Mouse (Mus musculus): ENCODE data around the gene Ccnh. TPM values are rescaled to one million over a fixed set of nuclear protein-coding genes. Genes with fewer than 3 reads are reported as not detected.
"Not testable (repeated sequence)": the region's sequence is repeated elsewhere in the genome, so short reads cannot be mapped to it uniquely, and the experiment has no call there.

Ccnh gene
- polyA plus RNA-seq (2015; fragmentation: Nextera tagmentation; extraction: Ambion mirVana): 79.1 and 86.5 TPM in 2 replicates

DNA sequence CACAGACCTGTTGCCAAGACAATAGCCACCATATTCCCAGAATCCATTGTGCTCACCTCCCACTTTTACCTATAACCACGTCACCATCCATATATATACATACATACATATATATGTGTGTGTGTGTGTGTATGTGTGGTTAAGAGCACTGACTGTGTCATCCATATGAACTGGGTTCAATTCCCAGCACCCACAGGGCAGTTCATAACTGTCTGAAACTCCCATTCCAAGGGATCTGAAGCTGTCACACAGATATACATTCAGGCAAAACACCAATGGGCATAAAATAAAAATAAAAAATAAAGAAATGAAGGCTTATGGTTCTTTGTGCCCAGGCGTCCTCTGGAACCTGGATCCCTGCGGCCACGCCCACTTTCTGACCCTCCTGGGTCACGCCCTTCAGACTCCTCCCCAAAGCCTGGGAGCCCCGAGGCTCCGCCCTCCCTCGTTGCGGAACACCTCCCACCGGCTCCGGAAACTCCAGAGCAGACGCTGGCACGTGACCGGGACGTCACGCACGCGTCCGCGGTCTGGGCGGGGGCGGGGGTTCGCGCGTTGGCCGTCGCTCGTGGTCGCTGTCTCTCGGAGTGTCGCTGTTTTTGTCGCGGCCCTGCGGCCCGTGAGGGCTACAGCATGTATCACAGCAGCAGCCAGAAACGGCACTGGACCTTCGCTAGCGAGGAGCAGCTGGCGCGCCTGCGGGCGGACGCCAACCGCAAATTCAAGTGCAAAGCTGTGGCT lies at the start of gene Ccnh:
Gene Ccnh (plus strand): TSS at position 506 of the 741 bp plus-strand sequence.
- peak within 1 kb of the TSS; percentile 85 for H3K9ac ChIP-seq
- ATAC-seq: peak; percentile 100
- H3K27me3 ChIP-seq (replicated peaks): no peaks in the 10 kb centered on the region
- 0 out of 2 replicates have a peak, but pooled peaks cover 3% of the 10 kb centered on the region for H3K36me3 ChIP-seq
- no peaks in the 10 kb centered on the region for H3K9me3 ChIP-seq
- H3K4me2 ChIP-seq (replicated peaks): peak within 1 kb of the TSS; percentile 78
- peak within 1 kb of the TSS; percentile 88 for H3K4me3 ChIP-seq (replicated peaks)
- peak within 1 kb of the TSS; percentile 76 for H3K27ac ChIP-seq
- WGBS: 1% methylated on average over 44 of the region's 44 CpGs
- no peaks in the 10 kb centered on the region for H3K4me1 ChIP-seq (replicated peaks)

DNA sequence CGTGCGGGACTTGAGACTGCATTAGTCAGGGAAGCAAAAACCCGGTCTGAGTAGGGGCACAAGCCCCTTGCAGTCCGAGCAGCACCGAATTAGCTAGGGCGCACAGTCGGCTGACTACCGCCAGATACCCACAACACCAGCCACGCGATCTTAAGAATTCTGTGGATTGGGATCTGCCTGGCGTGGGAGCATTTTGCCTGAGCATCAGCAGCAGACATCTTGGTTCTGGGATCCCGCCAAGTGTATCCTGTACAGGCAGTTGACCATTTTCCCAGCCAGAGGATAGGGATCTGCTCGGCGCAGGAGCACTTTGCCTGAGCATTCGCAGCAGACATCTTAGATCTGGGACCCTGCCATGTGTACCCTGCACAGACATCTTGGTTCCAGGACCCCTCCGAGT lies 45.8 kb upstream of the Ccnh start:
- not testable (repeated sequence) for ATAC-seq; H3K36me3 ChIP-seq; H3K27me3 ChIP-seq (replicated peaks)

DNA sequence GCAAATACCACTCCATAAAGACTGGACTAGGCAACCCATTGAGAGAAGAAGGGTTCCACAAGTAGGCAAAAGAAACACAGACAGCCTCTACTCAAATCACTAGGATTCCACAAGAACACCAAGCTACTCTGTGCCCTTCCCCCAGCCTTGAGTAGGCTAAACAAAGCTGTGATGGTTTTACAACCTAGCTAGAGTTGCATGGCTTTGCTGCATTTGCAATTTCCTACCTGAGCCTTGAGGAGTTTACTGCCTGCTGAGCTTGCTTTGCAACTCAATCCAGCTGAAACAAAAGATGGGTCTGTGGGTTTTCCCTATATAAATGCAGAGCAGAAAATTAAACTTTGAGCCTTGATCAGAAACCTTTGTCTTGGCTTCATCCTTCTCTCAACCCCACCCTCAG lies 42.7 kb upstream of the Ccnh start:
- H3K9me3 ChIP-seq: no peaks in the 10 kb centered on the region
- H3K27ac ChIP-seq: no peak overlapping the region
- H3K4me1 ChIP-seq (replicated peaks): no peaks in the 10 kb centered on the region
- H3K27me3 ChIP-seq (replicated peaks): no peaks in the 10 kb centered on the region
- no peak overlapping the region for H3K9ac ChIP-seq
- no peak for ATAC-seq
- H3K36me3 ChIP-seq: no peaks in the 10 kb centered on the region
- no peak overlapping the region for H3K4me3 ChIP-seq (replicated peaks)
- no peak overlapping the region for H3K4me2 ChIP-seq (replicated peaks)

More for the DNA sequence above, 45.8 kb upstream of the Ccnh start:
- not testable (repeated sequence) for H3K9me3 ChIP-seq; H3K4me1 ChIP-seq (replicated peaks); H3K4me2 ChIP-seq (replicated peaks); H3K27ac ChIP-seq; H3K9ac ChIP-seq; H3K4me3 ChIP-seq (replicated peaks)
- WGBS: 94% methylated on average over 16 of the region's 16 CpGs

DNA sequence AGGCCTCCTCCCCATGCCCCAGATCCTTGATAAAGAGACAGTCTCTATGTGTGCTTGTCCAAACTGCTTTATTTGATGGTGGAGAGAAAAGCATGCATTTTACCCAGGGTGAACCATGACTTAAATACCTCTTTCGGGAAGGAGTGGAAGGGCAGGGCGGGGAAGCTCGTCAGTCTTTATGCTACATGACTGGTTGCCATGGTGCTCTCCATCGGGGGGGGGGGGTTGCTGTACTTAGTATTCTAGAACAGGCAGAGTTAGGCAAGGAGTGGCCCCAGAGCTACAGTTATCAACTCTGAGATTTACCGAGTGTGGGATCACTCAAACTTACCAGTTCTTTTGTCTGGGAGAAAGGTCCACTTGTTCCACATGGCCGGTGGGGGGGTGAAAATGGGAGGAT lies 34.5 kb upstream of the Ccnh start:
- no peaks in the 10 kb centered on the region for H3K36me3 ChIP-seq
- H3K4me1 ChIP-seq (replicated peaks): no peaks in the 10 kb centered on the region
- H3K4me3 ChIP-seq (replicated peaks): no peak overlapping the region
- no peaks in the 10 kb centered on the region for H3K27me3 ChIP-seq (replicated peaks)
- 92% methylated on average over 6 of the region's 6 CpGs for WGBS
- no peaks in the 10 kb centered on the region for H3K9me3 ChIP-seq
- no peak overlapping the region for H3K27ac ChIP-seq
- H3K4me2 ChIP-seq (replicated peaks): no peak overlapping the region
- no peak overlapping the region for H3K9ac ChIP-seq
- no peak for ATAC-seq

DNA sequence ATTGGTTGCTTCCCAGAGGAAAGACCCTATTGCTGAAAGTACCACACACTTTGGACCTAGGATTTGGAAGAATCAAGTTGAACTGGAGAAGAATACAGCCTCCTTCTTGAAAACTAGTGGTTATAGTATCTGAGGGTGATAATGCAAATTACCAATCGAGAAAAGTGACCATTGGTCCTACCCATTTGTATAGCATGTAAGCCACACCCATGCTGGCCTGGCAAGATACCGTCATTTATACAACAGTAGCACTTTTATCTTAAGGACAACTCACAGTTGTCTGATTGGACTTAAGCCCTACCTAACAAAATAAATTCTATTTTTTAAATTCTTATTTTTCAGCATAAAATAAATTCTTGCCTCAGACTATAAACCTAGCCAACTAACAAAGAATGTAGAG lies 29.2 kb upstream of the Ccnh start:
- H3K4me3 ChIP-seq (replicated peaks): no peak overlapping the region
- WGBS: 73% methylated on average over 2 of the region's 2 CpGs
- H3K27me3 ChIP-seq (replicated peaks): no peaks in the 10 kb centered on the region
- H3K36me3 ChIP-seq: no peaks in the 10 kb centered on the region
- no peak overlapping the region for H3K4me2 ChIP-seq (replicated peaks)
- no peaks in the 10 kb centered on the region for H3K9me3 ChIP-seq
- no peak overlapping the region for H3K9ac ChIP-seq
- H3K4me1 ChIP-seq (replicated peaks): no peaks in the 10 kb centered on the region
- ATAC-seq: no peak
- H3K27ac ChIP-seq: no peak overlapping the region

DNA sequence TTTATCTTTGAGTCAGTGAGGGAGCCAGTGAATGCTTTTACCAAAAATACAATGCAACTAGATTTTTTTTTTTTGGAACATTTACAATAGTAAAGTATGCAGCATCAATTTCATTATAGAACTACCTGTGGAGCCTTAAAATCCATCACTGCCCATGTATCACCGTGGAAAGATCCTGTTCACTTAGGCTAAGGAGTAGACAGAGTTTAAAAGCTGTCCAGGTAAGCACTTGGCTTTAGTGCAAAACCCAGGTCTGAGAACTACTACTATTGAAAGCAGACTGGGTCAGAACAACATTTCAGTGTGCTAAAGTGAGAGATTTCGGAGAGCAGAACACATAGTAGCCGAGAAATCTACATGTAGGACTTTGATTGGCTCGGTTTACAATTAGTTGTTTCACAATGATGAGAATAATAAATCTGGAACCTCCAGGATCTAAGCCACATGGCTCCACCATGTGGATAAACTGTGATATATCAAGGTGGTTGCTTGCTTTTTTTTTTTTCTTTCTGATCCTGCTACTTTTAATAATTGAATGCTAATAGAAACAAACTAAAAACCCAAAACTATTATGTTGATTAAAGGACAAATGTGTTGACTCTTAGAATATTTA lies 24.6 kb upstream of the Ccnh start:
- Histone ChIP-seq H3K9me3 (no peaks in the 10 kb centered on the region), H3K36me3 (no peaks in the 10 kb centered on the region), H3K27me3 (replicated peaks) (no peaks in the 10 kb centered on the region), H3K27ac (no peak overlapping the region), H3K9ac (no peak overlapping the region), H3K4me2 (replicated peaks) (no peak overlapping the region), H3K4me3 (replicated peaks) (no peak overlapping the region), H3K4me1 (replicated peaks) (no peaks in the 10 kb centered on the region)
- ATAC-seq: no peak
- 45% methylated on average over 4 of the region's 4 CpGs for WGBS

DNA sequence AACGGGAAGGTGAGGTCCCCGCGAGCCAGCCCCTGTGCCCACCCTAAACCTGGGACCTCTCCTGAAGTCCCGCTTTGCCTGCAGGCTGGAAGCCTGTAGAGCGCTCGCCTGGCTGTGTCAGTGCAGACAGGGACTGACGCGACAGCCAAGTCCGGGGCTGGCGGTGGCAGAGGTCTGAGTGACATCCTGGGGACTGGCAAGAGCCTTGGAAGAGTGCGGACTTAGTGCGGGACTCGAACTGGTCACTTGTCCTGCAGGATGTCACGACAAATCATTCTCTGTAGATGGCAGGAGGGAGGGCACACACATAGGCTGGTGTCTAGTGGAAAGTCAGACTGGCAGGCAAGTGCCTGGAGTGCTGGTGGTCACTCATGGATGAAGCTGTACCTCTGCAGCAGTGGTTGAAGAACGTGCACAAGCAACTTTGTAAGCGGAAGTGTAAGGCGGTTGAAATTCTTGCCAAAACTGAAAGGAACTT lies 475 bp downstream of the Ccnh start:
- H3K4me1 ChIP-seq (replicated peaks): no peaks in the 10 kb centered on the region
- peak overlapping the region; percentile 88 for H3K4me3 ChIP-seq (replicated peaks)
- H3K9me3 ChIP-seq: no peaks in the 10 kb centered on the region
- peak; percentile 88 for ATAC-seq
- no peaks in the 10 kb centered on the region for H3K27me3 ChIP-seq (replicated peaks)
- 0 out of 2 replicates have a peak, but pooled peaks cover 3% of the 10 kb centered on the region for H3K36me3 ChIP-seq
- H3K27ac ChIP-seq: peak overlapping the region; percentile 76
- H3K9ac ChIP-seq: peak overlapping the region; percentile 85
- peak overlapping the region; percentile 78 for H3K4me2 ChIP-seq (replicated peaks)
- WGBS: 1% methylated on average over 17 of the region's 17 CpGs

DNA sequence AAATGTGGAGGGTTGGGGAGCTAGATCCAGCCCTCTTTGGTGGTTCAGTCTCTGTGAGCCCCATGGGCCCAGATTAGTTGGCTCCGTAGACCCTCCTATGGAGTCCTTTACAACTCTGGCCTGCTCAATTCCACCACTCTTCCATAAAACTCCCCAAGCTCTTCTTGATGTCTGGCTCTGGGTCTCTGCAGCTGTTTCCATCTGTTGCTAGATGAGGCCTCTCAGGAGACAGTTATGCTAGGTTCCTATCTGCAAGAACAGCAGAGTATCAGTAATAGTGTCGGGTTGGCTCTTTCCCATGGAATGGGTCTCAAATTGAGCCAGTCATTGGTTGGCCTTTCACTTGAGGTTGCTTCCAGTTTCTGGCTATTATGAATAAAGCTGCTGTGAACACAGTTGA lies 2.0 kb downstream of the Ccnh start:
- no peak overlapping the region for H3K9ac ChIP-seq
- no peak overlapping the region for H3K27ac ChIP-seq
- no peaks in the 10 kb centered on the region for H3K27me3 ChIP-seq (replicated peaks)
- H3K4me1 ChIP-seq (replicated peaks): no peaks in the 10 kb centered on the region
- H3K36me3 ChIP-seq: 0 out of 2 replicates have a peak, but pooled peaks cover 3% of the 10 kb centered on the region
- H3K9me3 ChIP-seq: no peaks in the 10 kb centered on the region
- ATAC-seq: no peak
- no peak overlapping the region for H3K4me3 ChIP-seq (replicated peaks)
- H3K4me2 ChIP-seq (replicated peaks): no peak overlapping the region
- 94% methylated on average over 2 of the region's 2 CpGs for WGBS

DNA sequence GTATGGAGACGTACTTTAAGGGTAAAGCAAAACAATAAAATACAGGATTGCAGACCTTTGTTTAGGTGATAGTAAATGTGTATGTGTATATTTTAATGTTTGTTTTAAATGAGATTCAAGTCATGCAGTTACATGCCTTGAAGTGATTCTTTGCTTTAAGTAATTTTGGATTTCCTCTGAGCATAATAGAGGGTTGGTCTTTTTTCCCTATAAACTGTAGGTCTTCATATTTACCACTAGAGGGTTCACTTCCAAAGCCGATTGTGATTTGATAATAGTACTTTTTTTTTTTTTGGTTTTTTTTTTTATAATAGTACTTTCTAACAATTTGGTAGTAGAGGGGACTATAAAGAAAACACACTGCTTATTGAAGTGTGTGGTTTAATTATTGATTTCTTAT lies 18.3 kb downstream of the Ccnh start:
- Histone ChIP-seq H3K4me2 (replicated peaks) (no peak overlapping the region), H3K4me1 (replicated peaks) (no peaks in the 10 kb centered on the region)
- 66% methylated on average over 2 of the region's 2 CpGs for WGBS

DNA sequence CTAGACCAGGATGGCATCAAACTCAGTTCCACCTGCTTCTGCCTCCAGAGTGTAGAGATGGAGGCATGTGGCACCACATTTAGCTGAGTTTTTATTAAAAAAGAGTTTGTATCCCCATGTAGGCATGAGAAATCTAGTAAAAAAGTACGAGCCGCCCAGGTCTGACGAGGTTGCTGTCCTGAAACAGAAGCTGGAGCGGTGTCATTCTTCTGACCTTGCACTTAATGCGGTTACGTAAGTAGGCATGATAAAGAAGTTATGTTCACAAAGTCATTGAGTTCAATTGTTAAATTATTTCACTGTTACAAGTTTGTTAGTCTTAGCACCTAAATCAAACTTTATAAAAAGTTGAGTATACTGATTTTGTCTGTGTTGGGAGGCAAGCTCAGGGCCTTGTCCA lies 19.4 kb downstream of the Ccnh start:
- 95% methylated on average over 6 of the region's 6 CpGs for WGBS
- ATAC-seq: no peak
- no peak overlapping the region for H3K4me2 ChIP-seq (replicated peaks)
- H3K9me3 ChIP-seq: no peaks in the 10 kb centered on the region
- no peaks in the 10 kb centered on the region for H3K4me1 ChIP-seq (replicated peaks)
- no peak overlapping the region for H3K27ac ChIP-seq
- H3K27me3 ChIP-seq (replicated peaks): no peaks in the 10 kb centered on the region
- H3K9ac ChIP-seq: no peak overlapping the region
- no peaks in the 10 kb centered on the region for H3K36me3 ChIP-seq
- H3K4me3 ChIP-seq (replicated peaks): no peak overlapping the region

More for the DNA sequence above, 18.3 kb downstream of the Ccnh start:
- H3K36me3 ChIP-seq: no peaks in the 10 kb centered on the region
- no peak overlapping the region for H3K27ac ChIP-seq
- no peak overlapping the region for H3K9ac ChIP-seq
- H3K9me3 ChIP-seq: no peaks in the 10 kb centered on the region
- H3K27me3 ChIP-seq (replicated peaks): no peaks in the 10 kb centered on the region
- no peak; the same call in 1 of the 2 replicates for ATAC-seq
- H3K4me3 ChIP-seq (replicated peaks): no peak overlapping the region

DNA sequence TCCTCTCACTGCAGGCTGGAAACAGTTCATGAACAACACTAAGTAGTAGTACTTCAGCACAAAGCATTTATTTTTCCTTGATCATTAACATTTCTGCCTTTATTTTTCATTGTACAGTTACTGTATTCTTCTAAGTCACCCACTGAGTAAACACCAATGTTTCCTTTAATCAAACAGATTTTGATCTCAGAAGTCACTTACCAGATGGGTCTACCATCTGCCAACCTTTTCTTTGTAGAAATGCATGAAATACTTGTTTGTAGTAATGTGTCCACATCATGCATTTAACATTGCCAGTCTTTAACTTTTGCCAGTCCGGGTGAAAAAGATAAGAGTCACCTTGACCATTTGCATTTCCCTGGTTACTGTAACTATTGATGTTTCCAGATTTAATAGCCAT lies 21.1 kb downstream of the Ccnh start:
- H3K27me3 ChIP-seq (replicated peaks): no peaks in the 10 kb centered on the region

DNA sequence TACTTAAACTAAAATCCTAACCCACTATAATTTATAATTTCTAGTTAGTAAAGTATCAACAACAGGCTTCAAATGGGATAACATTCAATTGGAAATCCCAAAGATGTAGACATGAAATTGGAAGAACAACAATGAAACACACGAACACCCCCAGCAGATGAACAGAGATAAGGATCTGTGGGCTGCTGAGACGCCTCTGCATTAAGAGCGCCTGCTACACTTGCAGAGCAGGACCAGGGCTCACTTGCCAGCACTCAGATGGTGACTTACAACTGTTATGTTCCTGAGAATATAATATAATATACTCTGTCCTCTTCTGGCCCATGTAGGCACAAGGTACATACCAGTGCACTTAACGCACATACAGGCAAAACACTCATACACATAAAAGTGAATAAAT lies 29.4 kb downstream of the Ccnh start:
- H3K4me3 ChIP-seq (replicated peaks): no peak overlapping the region
- H3K4me2 ChIP-seq (replicated peaks): no peak overlapping the region
- H3K36me3 ChIP-seq: peaks cover 2% of the 10 kb centered on the region; the same call in 1 of the 2 replicates
- no peaks in the 10 kb centered on the region for H3K9me3 ChIP-seq
- no peak for ATAC-seq
- H3K27ac ChIP-seq: no peak overlapping the region
- no peaks in the 10 kb centered on the region for H3K27me3 ChIP-seq (replicated peaks)
- 85% methylated on average over 4 of the region's 4 CpGs for WGBS
- H3K9ac ChIP-seq: no peak overlapping the region
- H3K4me1 ChIP-seq (replicated peaks): no peaks in the 10 kb centered on the region

More for the DNA sequence above, 21.1 kb downstream of the Ccnh start:
- H3K36me3 ChIP-seq: no peaks in the 10 kb centered on the region
- H3K4me1 ChIP-seq (replicated peaks): no peaks in the 10 kb centered on the region
- no peak overlapping the region for H3K9ac ChIP-seq
- no peak overlapping the region for H3K4me3 ChIP-seq (replicated peaks)
- H3K9me3 ChIP-seq: no peaks in the 10 kb centered on the region
- no peak for ATAC-seq
- no peak overlapping the region for H3K27ac ChIP-seq
- 75% methylated on average over 1 of the region's 1 CpGs for whole genome bisulfite sequencing
- H3K4me2 ChIP-seq (replicated peaks): no peak overlapping the region

DNA sequence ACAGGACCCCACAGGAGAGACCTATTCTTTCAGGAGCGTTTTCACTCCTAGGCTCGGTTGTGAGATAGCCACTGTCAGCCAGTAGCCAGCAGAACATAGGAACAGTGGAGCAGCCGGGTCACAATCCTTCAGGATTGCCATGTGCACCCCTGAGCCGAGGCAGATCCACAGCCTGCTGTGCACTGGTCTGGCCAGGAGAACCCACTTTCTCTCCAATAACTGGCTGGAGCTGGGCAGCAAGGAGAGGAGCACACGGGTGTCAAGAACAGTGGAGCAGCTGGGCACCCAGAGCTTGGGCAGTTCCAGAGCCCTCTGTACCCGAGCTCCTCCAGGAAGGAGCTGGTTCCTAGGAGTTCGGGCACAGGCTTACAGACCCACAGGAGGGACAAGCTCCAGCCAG lies 49.6 kb downstream of the Ccnh start:
- Histone ChIP-seq H3K4me3 (replicated peaks) (no peak overlapping the region), H3K9ac (no peak overlapping the region), H3K27me3 (replicated peaks) (no peaks in the 10 kb centered on the region), H3K9me3 (no peaks in the 10 kb centered on the region), H3K4me1 (replicated peaks) (no peaks in the 10 kb centered on the region), H3K27ac (no peak overlapping the region), H3K36me3 (no peaks in the 10 kb centered on the region), H3K4me2 (replicated peaks) (no peak overlapping the region)
- 89% methylated on average over 7 of the region's 7 CpGs for WGBS
- ATAC-seq: no peak
